Mouse (Mus musculus) intestine, postnatal 0 days (tissue): ENCODE measurements around the gene Srebf2. TPM values are rescaled to one million over a fixed set of nuclear protein-coding genes. Genes with fewer than 3 reads are reported as not detected.
A peak's percentile ranks its signal among the peaks of the same experiment; 100 is the strongest.

Source experiments
- ATAC-seq: fragments of 200-750 bp; cut with Nextera tagmentation; 2 replicates; pipeline ENCODE4 v1.8.0; 2017; ENCODE audit warnings: mild to moderate bottlenecking, moderate TSS enrichment, moderate library complexity
- H3K27ac ChIP-seq: fragments of 300-500 bp; sonication (generic); 2 replicates; pipeline ENCODE4 v1.5.1; 2014; ENCODE audit warnings: mild to moderate bottlenecking, low read depth, low read length, moderate library complexity
- H3K27me3 ChIP-seq: fragments of 300-500 bp; sonication (generic); replicated peaks from 2 replicates; pipeline ENCODE4 v1.6.1; 2014; ENCODE audit warnings: low read length, mixed read lengths; ENCODE audit not compliant: control insufficient read depth, insufficient read depth
- H3K36me3 ChIP-seq: fragments of 300-500 bp; sonication (generic); 2 replicates; pipeline ENCODE4 v1.6.1; 2014; ENCODE audit warnings: mild to moderate bottlenecking, moderate library complexity; ENCODE audit not compliant: control insufficient read depth, insufficient read depth
- H3K4me1 ChIP-seq: fragments of 300-500 bp; sonication (generic); replicated peaks from 2 replicates; pipeline ENCODE4 v1.6.1; 2014; ENCODE audit warnings: antibody characterized with exemption, low read length, mixed read lengths; ENCODE audit not compliant: control insufficient read depth, insufficient read depth
- H3K4me2 ChIP-seq: fragments of 300-500 bp; sonication (generic); replicated peaks from 2 replicates; pipeline ENCODE4 v1.6.1; 2014; ENCODE audit warnings: low read depth, mild to moderate bottlenecking, moderate library complexity
- H3K4me3 ChIP-seq: fragments of 300-500 bp; sonication (generic); 2 replicates; pipeline ENCODE4 v1.5.1; 2014; ENCODE audit warnings: low read depth, low read length
- H3K9ac ChIP-seq: fragments of 300-500 bp; sonication (generic); 2 replicates; pipeline ENCODE4 v1.6.1; 2014; ENCODE audit warnings: mild to moderate bottlenecking, low read depth, low read length
- H3K9me3 ChIP-seq: fragments of 300-500 bp; sonication (generic); 2 replicates; pipeline ENCODE4 v1.6.1; 2016; ENCODE audit warnings: mixed run types; ENCODE audit not compliant: control insufficient read depth
- CTCF ChIP-seq: sonication (generic); IDR thresholded peaks from 2 replicates; pipeline ENCODE4 v1.5.1; 2016; ENCODE audit warnings: low read depth, mild to moderate bottlenecking, control low read depth, antibody characterized with exemption, moderate library complexity
- WGBS: fragments of 180-500 bp; shearing (Covaris S2); extraction: QIAGEN DNeasy Blood & Tissue Kit; methylation state at CpG from one replicate; pipeline ENCODE4 v1.1.7; 2014; 5-methylcytosine and 5-hydroxymethylcytosine counted together
- polyA plus RNA-seq: library from polyadenylated mRNA; unstranded; fragments of >200 nt; fragmentation: Nextera tagmentation; extraction: Ambion mirVana; gene quantifications from 2 replicates; pipeline ENCODE4 v1.2.1, GENCODE M21; 2015

The Srebf2 gene
- polyA plus RNA-seq, 1 experiment from 2014 or later: 68.7 TPM

- 79% methylated on average over 9 of the region's 9 CpGs for WGBS
- H3K27ac ChIP-seq: 0 out of 2 replicates have a peak overlapping the region, but pooled peaks have one; percentile 2
- H3K4me1 ChIP-seq: peaks cover 22% of the 10 kb centered on the region
- no peak overlapping the region for H3K9ac ChIP-seq
- no peak overlapping the region for H3K4me3 ChIP-seq
- TF ChIP-seq CTCF: no peak
- no peak overlapping the region for H3K4me2 ChIP-seq
- H3K27me3 ChIP-seq: no peaks in the 10 kb centered on the region
- no peaks in the 10 kb centered on the region for H3K9me3 ChIP-seq
- no peak for ATAC-seq
- no peaks in the 10 kb centered on the region for H3K36me3 ChIP-seq
Observed at GRCm38 (mm10) chr15:82159471-82159870, 12.5 kb downstream of the Srebf2 start.

DNA sequence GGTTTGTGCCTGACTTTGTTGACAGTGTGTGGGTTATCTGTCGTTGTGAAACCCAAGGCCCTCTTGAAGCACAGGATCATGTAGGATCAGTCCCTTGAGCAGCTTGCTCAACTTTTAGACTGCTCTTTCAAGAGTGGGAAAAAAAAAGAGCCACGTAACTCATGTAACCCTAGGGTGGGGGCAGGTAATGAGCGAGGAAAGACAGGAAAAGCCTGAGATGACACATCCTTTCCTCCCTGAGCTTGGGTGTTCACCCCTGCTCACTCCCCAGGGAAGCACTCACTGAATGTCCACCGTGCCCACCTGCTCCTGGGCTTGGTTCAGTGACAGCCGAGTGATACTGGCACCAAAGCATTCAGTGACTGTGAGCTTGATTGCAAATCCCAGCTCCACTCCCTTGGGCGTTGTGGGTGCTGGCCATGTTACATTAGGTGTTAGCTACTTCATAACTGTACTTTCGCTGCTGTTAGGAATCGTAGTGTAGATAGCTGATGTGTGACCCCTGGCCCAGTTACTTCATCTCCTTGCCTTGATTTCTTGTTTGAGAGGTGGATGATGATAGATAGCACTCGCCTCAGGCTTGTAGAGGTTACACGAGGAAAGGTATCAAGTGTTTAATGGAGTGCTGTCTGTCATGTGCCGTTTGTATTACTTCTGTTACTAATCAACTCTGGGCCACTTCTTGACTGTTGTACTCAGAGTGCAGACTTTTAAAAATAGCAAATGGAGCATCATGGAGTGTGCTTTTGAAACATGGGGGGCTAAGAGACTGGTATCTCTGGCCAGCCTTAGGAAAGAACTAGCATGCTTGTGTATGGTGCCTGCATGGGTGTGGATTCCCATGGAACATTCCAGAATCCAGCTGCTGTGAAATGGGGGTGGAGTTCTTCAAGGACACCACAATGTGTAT, 14.0 kb downstream of the Srebf2 start:
- Histone ChIP-seq H3K4me3 (no peak overlapping the region), H3K27me3 (no peaks in the 10 kb centered on the region), H3K4me1 (peaks cover 22% of the 10 kb centered on the region), H3K9me3 (no peaks in the 10 kb centered on the region), H3K36me3 (no peaks in the 10 kb centered on the region), H3K27ac (no peak overlapping the region), H3K4me2 (no peak overlapping the region), H3K9ac (no peak overlapping the region)
- no peak for ATAC-seq
- WGBS: 44% methylated on average over 11 of the region's 11 CpGs
- TF ChIP-seq CTCF: no peak

DNA sequence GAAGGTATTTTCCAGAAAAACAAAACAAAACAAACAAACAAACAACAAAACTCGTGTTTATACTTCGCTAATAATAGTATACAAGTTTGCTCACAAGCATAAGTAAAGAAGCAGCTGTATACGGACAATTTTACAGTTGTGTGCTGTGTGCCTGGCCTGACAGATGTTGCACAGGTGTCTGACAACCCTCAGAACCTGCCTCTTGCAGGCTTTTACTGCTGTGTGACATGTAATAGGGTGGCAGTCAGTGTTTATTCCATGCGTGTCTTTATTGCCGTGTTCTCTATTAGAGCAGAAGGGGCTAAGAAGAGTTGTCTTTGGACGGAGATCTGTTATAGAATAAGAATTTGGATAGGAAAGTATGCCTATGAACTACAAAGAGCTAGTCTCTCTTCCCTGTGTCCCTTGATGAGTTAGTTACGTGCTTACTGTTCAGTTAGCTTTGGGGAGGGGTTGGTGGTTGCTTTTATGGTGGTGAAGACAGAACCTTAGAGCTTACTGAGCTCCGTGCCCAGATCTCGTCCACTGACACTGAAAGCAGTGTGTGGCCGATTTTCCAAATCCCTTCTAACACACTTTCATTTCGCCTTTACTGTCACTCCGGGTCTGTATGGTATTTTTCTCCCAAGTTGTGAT, 15.1 kb downstream of the Srebf2 start:
- H3K36me3 ChIP-seq: no peaks in the 10 kb centered on the region
- ATAC-seq: no peak
- no peak overlapping the region for H3K27ac ChIP-seq
- H3K4me3 ChIP-seq: no peak overlapping the region
- no peak overlapping the region for H3K4me2 ChIP-seq
- no peak for TF ChIP-seq CTCF
- H3K4me1 ChIP-seq: peaks cover 25% of the 10 kb centered on the region
- 83% methylated on average over 12 of the region's 12 CpGs for WGBS
- H3K9me3 ChIP-seq: no peaks in the 10 kb centered on the region
- no peak overlapping the region for H3K9ac ChIP-seq
- no peaks in the 10 kb centered on the region for H3K27me3 ChIP-seq

GRCm38 (mm10) chr15:82163356-82164060, 16.5 kb downstream of the Srebf2 start:
- peak overlapping the region; percentile 35; the same call in 1 of the 2 replicates for H3K4me2 ChIP-seq
- H3K27me3 ChIP-seq: no peaks in the 10 kb centered on the region
- H3K27ac ChIP-seq: peak overlapping the region; percentile 63
- H3K4me3 ChIP-seq: no peak overlapping the region
- TF ChIP-seq CTCF: no peak
- H3K9ac ChIP-seq: no peak overlapping the region
- no peaks in the 10 kb centered on the region for H3K36me3 ChIP-seq
- peaks cover 23% of the 10 kb centered on the region for H3K4me1 ChIP-seq
- no peak for ATAC-seq
- no peaks in the 10 kb centered on the region for H3K9me3 ChIP-seq
- WGBS: 70% methylated on average over 10 of the region's 10 CpGs

DNA sequence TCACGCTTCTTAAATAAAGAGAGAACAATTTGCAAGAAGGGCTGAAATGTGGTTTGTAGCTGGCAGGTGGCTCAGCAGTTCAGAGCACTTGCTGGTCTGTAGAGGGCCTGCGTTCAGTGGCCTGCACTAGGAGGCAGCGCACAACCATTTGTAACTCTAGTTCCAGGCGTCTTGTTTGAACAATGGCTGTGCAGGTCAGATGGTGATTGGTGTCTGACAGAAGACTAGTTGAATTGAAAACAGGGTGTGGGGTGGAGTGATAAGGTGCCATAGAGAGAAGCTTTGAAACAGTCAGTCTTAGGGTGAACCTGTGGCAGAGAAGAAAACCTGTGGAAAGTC, 17.0 kb downstream of the Srebf2 start:
- 36% methylated on average over 4 of the region's 4 CpGs for WGBS
- H3K27me3 ChIP-seq: no peaks in the 10 kb centered on the region
- no peak overlapping the region for H3K9ac ChIP-seq
- no peaks in the 10 kb centered on the region for H3K36me3 ChIP-seq
- peaks cover 19% of the 10 kb centered on the region; the same call in 1 of the 2 replicates for H3K4me1 ChIP-seq
- no peak overlapping the region for H3K4me3 ChIP-seq
- TF ChIP-seq CTCF: peak; percentile 25
- H3K4me2 ChIP-seq: peak overlapping the region; percentile 35
- peak overlapping the region; percentile 63 for H3K27ac ChIP-seq
- H3K9me3 ChIP-seq: no peaks in the 10 kb centered on the region
- ATAC-seq: no peak

GRCm38 (mm10) chr15:82164496-82164895, 17.5 kb downstream of the Srebf2 start:
- TF ChIP-seq CTCF: no peak
- H3K4me2 ChIP-seq: peak overlapping the region; percentile 35; the same call in 1 of the 2 replicates
- no peaks in the 10 kb centered on the region for H3K36me3 ChIP-seq
- ATAC-seq: peak; percentile 48
- no peaks in the 10 kb centered on the region for H3K9me3 ChIP-seq
- no peaks in the 10 kb centered on the region for H3K27me3 ChIP-seq
- H3K4me3 ChIP-seq: no peak overlapping the region
- H3K4me1 ChIP-seq: peaks cover 19% of the 10 kb centered on the region; the same call in 1 of the 2 replicates
- WGBS: 22% methylated on average over 7 of the region's 7 CpGs
- H3K9ac ChIP-seq: no peak overlapping the region
- H3K27ac ChIP-seq: peak overlapping the region; percentile 63
